26 mouse cellular contexts compared by ENCODE assay signal in genomic region chr16:42350076-42350475, GRCm38 (mm10). TPM values are rescaled to one million over a fixed set of nuclear protein-coding genes. Genes with fewer than 3 reads are reported as not detected.
DNase-seq lines count a peak whose midpoint lies in the region; ATAC-seq and TF ChIP-seq lines count a peak whose summit lies in the region.
"Had no signal": no experiment of that assay in that cellular context is flagged by ENCODE, and none has a peak within 500 bp of the region (broad histone marks: within the 10 kb centered on the region; RNA-seq: fewer than 3 reads in every experiment).

No protein-coding gene starts in this region.

- 45% methylated on average over 2 of the region's 2 CpGs for WGBS in cerebellum, adult 2 months
- 79% methylated on average over 2 of the region's 2 CpGs for WGBS in hindbrain, postnatal 0 days
- 92% methylated on average over 2 of the region's 2 CpGs for WGBS in hindbrain, embryonic 10.5 days
- WGBS in thymus, adult 2 months = 86% methylated on average over 2 of the region's 2 CpGs

- H3K4me3 ChIP-seq in cerebellum, adult 2 months (replicated peaks; ENCODE audit: insufficient read depth, low read depth, low read length) = no peak overlapping the region
- no peak overlapping the region for H3K4me3 ChIP-seq in gastrocnemius, adult 2 months
- H3K4me3 ChIP-seq in hindbrain, postnatal 0 days (ENCODE audit: low read length) = no peak overlapping the region
- no peak overlapping the region for H3K4me3 ChIP-seq in hindbrain, embryonic 10.5 days
- no peak overlapping the region for H3K4me3 ChIP-seq in thymus, adult 2 months (ENCODE audit: control insufficient read depth, insufficient read depth, low read length)
- H3K4me3 ChIP-seq: embryonic facial prominence, embryonic 12.5 days; hindbrain, embryonic 15.5 days; kidney, embryonic 15.5 days; midbrain, embryonic 13.5 days had no signal

- DNase-seq in cerebellum, adult 2 months = peak; percentile 29 to 63
- DNase-seq in cerebellum, adult 8-10 months = no peak
- peak; percentile 21 for DNase-seq in gastrocnemius, adult 18-20 months (ENCODE audit: low spot score)
- DNase-seq in gastrocnemius, adult 2 months = no peak
- DNase-seq in hindbrain, postnatal 0 days (ENCODE audit: low spot score) = no peak
- no peak for DNase-seq in hindbrain, embryonic 10.5 days (ENCODE audit: low spot score)
- DNase-seq in thymus, adult 2 months = no peak
- DNase-seq: adrenal gland, adult 2 months; cerebellum, adult 9-11 months; kidney, adult 18-20 months; kidney, postnatal 25 days; liver; lung, adult 2 months; lung, postnatal 10 days had no signal

- H3K27me3 ChIP-seq in cerebellum, adult 2 months (ENCODE audit: control insufficient read depth, insufficient read depth, low read length) = no peaks in the 10 kb centered on the region
- H3K27me3 ChIP-seq in hindbrain, postnatal 0 days (ENCODE audit: insufficient read depth, low read length) = no peaks in the 10 kb centered on the region
- no peaks in the 10 kb centered on the region for H3K27me3 ChIP-seq in hindbrain, embryonic 10.5 days (ENCODE audit: insufficient read depth, poor library complexity, severe bottlenecking)
- H3K27me3 ChIP-seq in thymus, adult 2 months (ENCODE audit: control insufficient read depth, insufficient read depth, low read length) = no peaks in the 10 kb centered on the region
- H3K27me3 ChIP-seq: embryonic facial prominence, embryonic 12.5 days; hindbrain, embryonic 15.5 days; kidney, embryonic 15.5 days; midbrain, embryonic 13.5 days had no signal

- H3K36me3 ChIP-seq in hindbrain, postnatal 0 days (ENCODE audit: insufficient read depth, low read length) = no peaks in the 10 kb centered on the region
- H3K36me3 ChIP-seq in hindbrain, embryonic 10.5 days = no peaks in the 10 kb centered on the region
- no peaks in the 10 kb centered on the region for H3K36me3 ChIP-seq in thymus, adult 2 months (ENCODE audit: control insufficient read depth, insufficient read depth, low read length)
- H3K36me3 ChIP-seq: embryonic facial prominence, embryonic 12.5 days; hindbrain, embryonic 15.5 days; kidney, embryonic 15.5 days; midbrain, embryonic 13.5 days had no signal

- intact Hi-C loops in gastrocnemius, adult 2 months (cut with DNase I) = no loop called here

- no peak overlapping the region for H3K4me2 ChIP-seq in hindbrain, postnatal 0 days (ENCODE audit: low read depth, low read length)
- H3K4me2 ChIP-seq: embryonic facial prominence, embryonic 12.5 days; heart, embryonic 11.5 days; hindbrain, embryonic 15.5 days; kidney, embryonic 15.5 days; midbrain, embryonic 13.5 days had no signal

- no peak for TF ChIP-seq POLR2A in cerebellum, adult 2 months (IDR thresholded peaks at IDR 0.05; ENCODE audit: borderline replicate concordance, insufficient read depth, low read length)
- TF ChIP-seq POLR2A in thymus, adult 2 months (IDR thresholded peaks at IDR 0.05; ENCODE audit: control insufficient read depth, extremely low read depth, insufficient read depth, low read length, poor library complexity) = no peak

- H3K4me1 ChIP-seq in cerebellum, adult 2 months (ENCODE audit: control insufficient read depth, insufficient read depth, low read length) = no peaks in the 10 kb centered on the region
- no peaks in the 10 kb centered on the region for H3K4me1 ChIP-seq in hindbrain, postnatal 0 days (ENCODE audit: insufficient read depth, low read length)
- H3K4me1 ChIP-seq in hindbrain, embryonic 10.5 days (replicated peaks) = no peaks in the 10 kb centered on the region
- no peaks in the 10 kb centered on the region for H3K4me1 ChIP-seq in thymus, adult 2 months (replicated peaks; ENCODE audit: control insufficient read depth, insufficient read depth, low read length)
- H3K4me1 ChIP-seq: embryonic facial prominence, embryonic 12.5 days; hindbrain, embryonic 15.5 days; kidney, embryonic 15.5 days; midbrain, embryonic 13.5 days had no signal

- no peaks in the 10 kb centered on the region for H3K9me3 ChIP-seq in hindbrain, postnatal 0 days (ENCODE audit: low read length)
- peaks cover 5% of the 10 kb centered on the region; the same call in 1 of the 2 replicates for H3K9me3 ChIP-seq in hindbrain, embryonic 10.5 days
- H3K9me3 ChIP-seq: embryonic facial prominence, embryonic 12.5 days; hindbrain, embryonic 15.5 days; kidney, embryonic 15.5 days had no signal

- H3K27ac ChIP-seq in cerebellum, adult 2 months (ENCODE audit: insufficient read depth, low read length) = no peak overlapping the region
- no peak overlapping the region for H3K27ac ChIP-seq in gastrocnemius, adult 2 months
- H3K27ac ChIP-seq in hindbrain, postnatal 0 days = no peak overlapping the region
- H3K27ac ChIP-seq in hindbrain, embryonic 10.5 days = no peak overlapping the region
- H3K27ac ChIP-seq in thymus, adult 2 months (ENCODE audit: control insufficient read depth, insufficient read depth, low read length) = no peak overlapping the region
- H3K27ac ChIP-seq: embryonic facial prominence, embryonic 12.5 days; hindbrain, embryonic 15.5 days; kidney, embryonic 15.5 days; liver, embryonic 14.5 days; macrophage; midbrain, embryonic 13.5 days had no signal

- peak; percentile 40; the same call in 1 of the 2 replicates for ATAC-seq in hindbrain, postnatal 0 days
- ATAC-seq: CD4-positive, CD25-positive, alpha-beta regulatory T cell, adult 4 months; midbrain, embryonic 13.5 days had no signal

- no peak overlapping the region for H3K9ac ChIP-seq in hindbrain, postnatal 0 days (replicated peaks; ENCODE audit: low read length)
- H3K9ac ChIP-seq: embryonic facial prominence, embryonic 12.5 days; hindbrain, embryonic 15.5 days; kidney, embryonic 15.5 days; liver, embryonic 14.5 days; midbrain, embryonic 13.5 days had no signal

- no peak for TF ChIP-seq CTCF in cerebellum, adult 2 months (IDR thresholded peaks at IDR 0.05; ENCODE audit: borderline replicate concordance, insufficient read depth, low read depth, low read length)
- no peak for TF ChIP-seq CTCF in gastrocnemius, adult 2 months (IDR thresholded peaks at IDR 0.05)
- TF ChIP-seq CTCF in hindbrain, postnatal 0 days (IDR thresholded peaks at IDR 0.05; ENCODE audit: low read depth) = no peak
- TF ChIP-seq CTCF in thymus, adult 2 months (IDR thresholded peaks at IDR 0.05; ENCODE audit: borderline replicate concordance, control insufficient read depth, extremely low read depth, insufficient read depth, low read length, poor library complexity) = no peak

RNA-seq across cellular contexts. Expression of gene Gap43, which starts 9.6 kb away (rescaled TPM):
- 330 and 332 TPM in 2 replicates for polyA plus RNA-seq in cerebellum, adult 2 months (2012; rRNA removed)
- under 1 TPM; 0.17 to 0.27 TPM for total RNA-seq in gastrocnemius, adult 18-20 months (2021)
- under 1 TPM in 1 of 2 experiments, not detected in 1; 0.47 TPM for total RNA-seq in gastrocnemius, adult 2 months (2021)
- total RNA-seq in hindbrain, postnatal 0 days (2014; rRNA removed) = 514 and 592 TPM in 2 replicates
- polyA plus RNA-seq in hindbrain, postnatal 0 days (2015; fragmentation: Nextera tagmentation; extraction: Ambion mirVana) = 1,749 and 1,766 TPM in 2 replicates
- polyA plus RNA-seq in hindbrain, embryonic 10.5 days (2016; fragmentation: Nextera tagmentation; extraction: Ambion mirVana) = 160 and 277 TPM in 2 replicates
- polyA plus RNA-seq in thymus, adult 2 months (2012; rRNA removed) = not detected in 2 replicates
- total RNA-seq: granulocyte monocyte progenitor cell, adult 5-6 weeks; hematopoietic stem cell, adult 5-6 weeks; megakaryocyte-erythroid progenitor cell, adult 5-6 weeks; monocyte, adult 5-6 weeks had no signal
- polyA plus RNA-seq: adrenal gland, adult 2 months; CD4-positive, CD25-positive, alpha-beta regulatory T cell, adult 4 months; macrophage had no signal

Comparison
In these comparisons a context has a peak if more than half of its experiments do, and no peak if none do; other contexts are left out.
1. DNase-seq: peak in cerebellum, adult 2 months (2 of 2) and gastrocnemius, adult 18-20 months (single experiment); none in cerebellum, adult 8-10 months (single experiment), gastrocnemius, adult 2 months (single experiment), hindbrain, postnatal 0 days (single experiment), hindbrain, embryonic 10.5 days (single experiment) and thymus, adult 2 months (single experiment).
2. RNA of gene Gap43, which starts 9.6 kb away (polyA plus RNA-seq): 1,749 to 1,766 TPM in hindbrain, postnatal 0 days, 330 to 332 TPM in cerebellum, adult 2 months and 160 to 277 TPM in hindbrain, embryonic 10.5 days; not detected in thymus, adult 2 months; every median in the first group is over 100 times any median in the second.